Mouse (Mus musculus) colon, adult 2 months (tissue): ENCODE measurements around the gene Bcl2l14. TPM values are rescaled to one million over a fixed set of nuclear protein-coding genes. Genes with fewer than 3 reads are reported as not detected.

Source experiments
- polyA plus RNA-seq: library from polyadenylated mRNA; depleted of rRNA; stranded (reverse); fragments of >200 nt; gene quantifications from 2 replicates; pipeline ENCODE4 v1.2.3, GENCODE M21; 2012; rRNA removed

Gene Bcl2l14
- 10.1 and 13.5 TPM in 2 replicates for polyA plus RNA-seq

DNA sequence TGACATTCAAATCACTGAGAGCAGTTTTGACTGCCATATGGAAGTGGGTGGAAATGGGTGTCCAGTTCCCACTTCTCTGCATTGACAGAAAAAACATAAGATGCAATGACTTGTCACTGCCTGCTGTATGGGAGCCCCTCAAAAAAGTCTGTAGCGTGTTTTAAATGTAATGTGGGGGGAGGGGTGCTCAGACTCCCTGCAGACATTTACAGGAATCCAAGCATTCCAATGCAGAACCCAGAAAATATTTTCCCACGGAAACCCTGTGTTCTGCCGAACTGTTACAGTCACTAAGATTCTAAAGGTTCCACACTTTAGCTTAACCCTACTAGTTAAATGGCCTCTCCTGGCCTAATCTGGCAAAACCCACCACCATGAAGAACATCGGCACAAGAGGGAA is at the start of gene Bcl2l14:
TSS of gene Bcl2l14 (plus strand) at position 301 of the 400 bp plus-strand sequence.

Other genes with a start within 250 kb of the Bcl2l14 start
- gene Lrp6, start 170.6 kb downstream of the Bcl2l14 start, polyA plus RNA-seq: 43.5 and 46.9 TPM in 2 replicates
- gene Mansc1, start 236.2 kb downstream of the Bcl2l14 start, polyA plus RNA-seq: 37.6 and 40.1 TPM in 2 replicates
- 12.5 and 13.3 TPM in 2 replicates for gene Borcs5, start 243.2 kb downstream of the Bcl2l14 start, polyA plus RNA-seq